Mouse (Mus musculus): Measurements from ENCODE around the gene Areg. TPM values are rescaled to one million over a fixed set of nuclear protein-coding genes. Genes with fewer than 3 reads are reported as not detected.

Gene Areg
- total and polyA plus RNA-seq, 2 experiments from 2014 or later, result 0.19 to 5.9 TPM

- Histone ChIP-seq H3K27ac (ENCODE audit: low read depth) (no peak overlapping the region), H3K9me3 (replicated peaks; ENCODE audit: control insufficient read depth, low read length) (no peaks in the 10 kb centered on the region), H3K9ac (replicated peaks; ENCODE audit: low read depth, low read length) (no peak overlapping the region), H3K4me3 (ENCODE audit: low read depth, low read length) (no peak overlapping the region), H3K36me3 (replicated peaks; ENCODE audit: control insufficient read depth, insufficient read depth, low read length) (no peaks in the 10 kb centered on the region), H3K27me3 (ENCODE audit: control insufficient read depth, insufficient read depth, low read length) (no peaks in the 10 kb centered on the region), H3K4me1 (ENCODE audit: control insufficient read depth, insufficient read depth) (no peaks in the 10 kb centered on the region), H3K4me2 (ENCODE audit: low read depth, low read length) (no peak overlapping the region)
- no peak for TF ChIP-seq EP300 (IDR thresholded peaks at IDR 0.05; ENCODE audit: low read depth)
- 70% methylated on average over 5 of the region's 5 CpGs for WGBS
- no peak for DNase-seq (ENCODE audit: low spot score)
- no peak for ATAC-seq (ENCODE audit: insufficient read depth, low read depth)
These were observed 33.2 kb upstream of the Areg start for GRCm38 (mm10) chr5:91106248-91106647.

GRCm38 (mm10) chr5:91110023-91110670 is 29.3 kb upstream of the Areg start:
- H3K4me2 ChIP-seq (ENCODE audit: low read depth, low read length), result no peak overlapping the region
- H3K4me3 ChIP-seq (ENCODE audit: low read depth, low read length), result no peak overlapping the region
- H3K9ac ChIP-seq (replicated peaks; ENCODE audit: low read depth, low read length), result no peak overlapping the region
- DNase-seq (ENCODE audit: low spot score) (no peak), ATAC-seq (ENCODE audit: insufficient read depth, low read depth) (no peak)
- TF ChIP-seq EP300 (IDR thresholded peaks at IDR 0.05; ENCODE audit: low read depth) (no peak), CTCF (IDR thresholded peaks at IDR 0.05; ENCODE audit: low read depth) (no peak)
- no peaks in the 10 kb centered on the region for H3K36me3 ChIP-seq (replicated peaks; ENCODE audit: control insufficient read depth, insufficient read depth, low read length)
- no peaks in the 10 kb centered on the region for H3K4me1 ChIP-seq (ENCODE audit: control insufficient read depth, insufficient read depth)
- 79% methylated on average over 6 of the region's 6 CpGs for WGBS
- H3K27me3 ChIP-seq (ENCODE audit: control insufficient read depth, insufficient read depth, low read length), result no peaks in the 10 kb centered on the region
- no peaks in the 10 kb centered on the region for H3K9me3 ChIP-seq (replicated peaks; ENCODE audit: control insufficient read depth, low read length)
- no peak overlapping the region for H3K27ac ChIP-seq (ENCODE audit: low read depth)

- ATAC-seq (ENCODE audit: insufficient read depth, low read depth), result no peak
- Histone ChIP-seq H3K27me3 (ENCODE audit: control insufficient read depth, insufficient read depth, low read length) (no peaks in the 10 kb centered on the region), H3K4me1 (ENCODE audit: control insufficient read depth, insufficient read depth) (no peaks in the 10 kb centered on the region), H3K4me3 (ENCODE audit: low read depth, low read length) (no peak overlapping the region), H3K27ac (ENCODE audit: low read depth) (no peak overlapping the region), H3K4me2 (ENCODE audit: low read depth, low read length) (no peak overlapping the region), H3K9ac (replicated peaks; ENCODE audit: low read depth, low read length) (no peak overlapping the region), H3K9me3 (replicated peaks; ENCODE audit: control insufficient read depth, low read length) (no peaks in the 10 kb centered on the region), H3K36me3 (replicated peaks; ENCODE audit: control insufficient read depth, insufficient read depth, low read length) (no peaks in the 10 kb centered on the region)
- TF ChIP-seq CTCF (IDR thresholded peaks at IDR 0.05; ENCODE audit: low read depth) (no peak), EP300 (IDR thresholded peaks at IDR 0.05; ENCODE audit: low read depth) (no peak)
- WGBS, result 67% methylated on average over 8 of the region's 8 CpGs
- no peak for DNase-seq (ENCODE audit: low spot score)
These were observed 28.4 kb upstream of the Areg start for GRCm38 (mm10) chr5:91111019-91111418.

GRCm38 (mm10) chr5:91113967-91114366 is 25.4 kb upstream of the Areg start:
- no peak for TF ChIP-seq EP300 (IDR thresholded peaks at IDR 0.05; ENCODE audit: low read depth)
- no peak for TF ChIP-seq CTCF (IDR thresholded peaks at IDR 0.05; ENCODE audit: low read depth)
- Histone ChIP-seq H3K4me1 (ENCODE audit: control insufficient read depth, insufficient read depth) (no peaks in the 10 kb centered on the region), H3K4me2 (ENCODE audit: low read depth, low read length) (no peak overlapping the region), H3K4me3 (ENCODE audit: low read depth, low read length) (no peak overlapping the region), H3K27me3 (ENCODE audit: control insufficient read depth, insufficient read depth, low read length) (no peaks in the 10 kb centered on the region), H3K36me3 (replicated peaks; ENCODE audit: control insufficient read depth, insufficient read depth, low read length) (no peaks in the 10 kb centered on the region), H3K27ac (ENCODE audit: low read depth) (no peak overlapping the region), H3K9me3 (replicated peaks; ENCODE audit: control insufficient read depth, low read length) (no peaks in the 10 kb centered on the region), H3K9ac (replicated peaks; ENCODE audit: low read depth, low read length) (no peak overlapping the region)
- DNase-seq (ENCODE audit: low spot score) (no peak), ATAC-seq (ENCODE audit: insufficient read depth, low read depth) (no peak)
- WGBS, result 85% methylated on average over 2 of the region's 2 CpGs

GRCm38 (mm10) chr5:91114574-91114973 is 24.8 kb upstream of the Areg start:
- no peak for TF ChIP-seq EP300 (IDR thresholded peaks at IDR 0.05; ENCODE audit: low read depth)
- Histone ChIP-seq H3K27me3 (ENCODE audit: control insufficient read depth, insufficient read depth, low read length) (no peaks in the 10 kb centered on the region), H3K27ac (ENCODE audit: low read depth) (no peak overlapping the region), H3K4me2 (ENCODE audit: low read depth, low read length) (no peak overlapping the region), H3K9ac (replicated peaks; ENCODE audit: low read depth, low read length) (no peak overlapping the region), H3K36me3 (replicated peaks; ENCODE audit: control insufficient read depth, insufficient read depth, low read length) (no peaks in the 10 kb centered on the region), H3K4me3 (ENCODE audit: low read depth, low read length) (no peak overlapping the region), H3K9me3 (replicated peaks; ENCODE audit: control insufficient read depth, low read length) (no peaks in the 10 kb centered on the region), H3K4me1 (ENCODE audit: control insufficient read depth, insufficient read depth) (no peaks in the 10 kb centered on the region)
- DNase-seq (ENCODE audit: low spot score) (no peak), ATAC-seq (ENCODE audit: insufficient read depth, low read depth) (no peak)
- WGBS, result 57% methylated on average over 1 of the region's 1 CpGs

- peak; percentile 95 for ATAC-seq (ENCODE audit: insufficient read depth, low read depth)
These were observed 20.8 kb upstream of the Areg start for GRCm38 (mm10) chr5:91118618-91119017.

More at GRCm38 (mm10) chr5:91118618-91119017, 20.8 kb upstream of the Areg start:
- Histone ChIP-seq H3K4me1 (ENCODE audit: control insufficient read depth, insufficient read depth) (no peaks in the 10 kb centered on the region), H3K27me3 (ENCODE audit: control insufficient read depth, insufficient read depth, low read length) (no peaks in the 10 kb centered on the region), H3K27ac (ENCODE audit: low read depth) (peak overlapping the region; percentile 65), H3K4me2 (ENCODE audit: low read depth, low read length) (no peak overlapping the region), H3K9me3 (replicated peaks; ENCODE audit: control insufficient read depth, low read length) (no peaks in the 10 kb centered on the region), H3K4me3 (ENCODE audit: low read depth, low read length) (no peak overlapping the region), H3K36me3 (replicated peaks; ENCODE audit: control insufficient read depth, insufficient read depth, low read length) (no peaks in the 10 kb centered on the region), H3K9ac (replicated peaks; ENCODE audit: low read depth, low read length) (no peak overlapping the region)
- TF ChIP-seq EP300 (IDR thresholded peaks at IDR 0.05; ENCODE audit: low read depth) (no peak), CTCF (IDR thresholded peaks at IDR 0.05; ENCODE audit: low read depth) (no peak)
- DNase-seq (ENCODE audit: low spot score), result peak; percentile 73

All from heart, postnatal 0 days (tissue).